Mouse (Mus musculus) kidney, postnatal 10 days (tissue): ENCODE results near the gene Acaa1a.
"Not testable (repeated sequence)": the region's sequence is repeated elsewhere in the genome, so short reads cannot be mapped to it uniquely, and the experiment has no call there.

Experiments
- DNase-seq: peaks from one replicate; pipeline ENCODE4 v3.0.0; 2021; ENCODE audit warnings: mixed read lengths

Acaa1a gene

GRCm38 (mm10) chr9:119340212-119340580, 720 bp downstream of the Acaa1a start:
- DNase-seq: no peak

- DNase-seq: peak; percentile 97
Measured at GRCm38 (mm10) chr9:119340909-119341816, 1.7 kb downstream of the Acaa1a start, which contains the start of gene Myd88. Gene Myd88, minus strand, starts transcription at chr9:119341411.

GRCm38 (mm10) chr9:119342728-119343127, 3.3 kb downstream of the Acaa1a start:
- DNase-seq: no peak

- no peak for DNase-seq
Measured at GRCm38 (mm10) chr9:119346376-119346775, 6.9 kb downstream of the Acaa1a start.

GRCm38 (mm10) chr9:119350531-119350930, 11.1 kb downstream of the Acaa1a start:
- DNase-seq: no peak

GRCm38 (mm10) chr9:119350947-119351705, 11.7 kb downstream of the Acaa1a start:
- DNase-seq: peak; percentile 42

GRCm38 (mm10) chr9:119352060-119352459, 12.6 kb downstream of the Acaa1a start:
- peak; percentile 92 for DNase-seq

- peak; percentile 28 for DNase-seq
Measured at GRCm38 (mm10) chr9:119353926-119354325, 14.4 kb downstream of the Acaa1a start.

GRCm38 (mm10) chr9:119355943-119356342, 16.5 kb downstream of the Acaa1a start:
- DNase-seq: no peak

GRCm38 (mm10) chr9:119357331-119358057, 18.0 kb downstream of the Acaa1a start, which contains the start of gene Xylb:
Gene Xylb, plus strand, starts transcription at chr9:119357381.
- DNase-seq: peak; percentile 97

- DNase-seq: peak; percentile 73
Measured at GRCm38 (mm10) chr9:119358058-119358429, 18.6 kb downstream of the Acaa1a start.

GRCm38 (mm10) chr9:119361416-119361815, 21.9 kb downstream of the Acaa1a start:
- no peak for DNase-seq

GRCm38 (mm10) chr9:119363229-119363628, 23.8 kb downstream of the Acaa1a start:
- DNase-seq: no peak

GRCm38 (mm10) chr9:119365284-119365683, 25.8 kb downstream of the Acaa1a start, which contains the start of gene Slc22a14:
Gene Slc22a14, minus strand, starts transcription at chr9:119365553.
- peak; percentile 41 for DNase-seq

GRCm38 (mm10) chr9:119368367-119368766, 28.9 kb downstream of the Acaa1a start:
- no peak for DNase-seq

- DNase-seq: not testable (repeated sequence)
Measured at GRCm38 (mm10) chr9:119370770-119371169, 31.3 kb downstream of the Acaa1a start.

GRCm38 (mm10) chr9:119371251-119371650, 31.8 kb downstream of the Acaa1a start:
- no peak for DNase-seq

- DNase-seq: no peak
Measured at GRCm38 (mm10) chr9:119375008-119375407, 35.5 kb downstream of the Acaa1a start.

- no peak for DNase-seq
Measured at GRCm38 (mm10) chr9:119375556-119375955, 36.1 kb downstream of the Acaa1a start.

GRCm38 (mm10) chr9:119378231-119378630, 38.8 kb downstream of the Acaa1a start:
- DNase-seq: no peak

- no peak for DNase-seq
Measured at GRCm38 (mm10) chr9:119382603-119383002, 43.1 kb downstream of the Acaa1a start.

GRCm38 (mm10) chr9:119388956-119389355, 49.5 kb downstream of the Acaa1a start:
- DNase-seq: peak; percentile 67

GRCm38 (mm10) chr9:119390214-119390613, 50.7 kb downstream of the Acaa1a start:
- DNase-seq: no peak
